In the genomic region with DNA sequence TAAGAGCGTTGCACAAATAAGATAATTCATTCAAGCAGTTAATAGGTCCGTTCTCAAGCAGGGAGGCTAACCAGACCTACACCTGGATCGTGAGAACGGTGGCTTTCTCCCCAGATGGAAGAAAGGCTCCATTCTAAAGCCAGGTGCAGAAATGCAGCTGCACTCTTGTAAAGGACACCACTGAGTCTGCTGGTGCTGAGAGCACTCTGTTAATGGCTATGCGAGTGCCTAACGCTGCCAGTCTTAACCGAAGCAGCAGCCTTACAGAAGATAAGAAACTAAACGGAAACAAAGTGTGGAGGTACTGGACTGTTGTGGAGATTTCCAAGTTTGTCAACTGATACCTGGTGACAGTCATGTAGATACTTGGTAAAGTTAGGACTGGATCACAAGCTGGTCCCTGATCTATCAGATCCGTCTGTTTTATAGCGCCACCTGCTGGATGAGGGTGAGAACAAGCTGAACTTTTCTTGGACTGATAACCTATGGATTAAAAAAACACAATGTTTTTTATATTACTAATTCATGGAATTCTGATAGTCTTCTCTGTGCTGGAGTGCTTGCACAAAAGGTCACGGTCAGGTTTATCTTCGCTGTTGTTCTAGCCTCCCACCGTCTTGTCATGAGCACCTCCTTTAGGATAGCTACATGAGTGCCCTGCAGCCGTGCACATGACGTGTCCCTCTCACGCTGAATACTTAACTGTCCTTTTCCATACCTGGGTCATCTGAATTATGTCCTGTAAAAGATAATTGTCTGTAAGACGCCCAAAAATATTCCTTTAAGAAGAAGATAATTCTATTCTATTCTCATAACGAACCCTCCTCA, we compare ENCODE assay signal across 8 mouse cellular contexts. TPM values are rescaled to one million over a fixed set of nuclear protein-coding genes. Genes with fewer than 3 reads are reported as not detected.
DNase-seq lines count a peak whose midpoint lies in the region; ATAC-seq and TF ChIP-seq lines count a peak whose summit lies in the region.

No protein-coding gene starts in this region.

- H3K36me3 ChIP-seq in heart, embryonic 13.5 days, result no peaks in the 10 kb centered on the region
- H3K36me3 ChIP-seq in kidney, postnatal 0 days (ENCODE audit: insufficient read depth, low read length), result no peaks in the 10 kb centered on the region
- H3K36me3 ChIP-seq in limb, embryonic 15.5 days, result no peaks in the 10 kb centered on the region
- no peaks in the 10 kb centered on the region for H3K36me3 ChIP-seq in neural tube, embryonic 13.5 days
- H3K36me3 ChIP-seq in testis, adult 2 months (ENCODE audit: control insufficient read depth, insufficient read depth, low read length), result no peaks in the 10 kb centered on the region

- H3K9me3 ChIP-seq in heart, embryonic 13.5 days, result no peaks in the 10 kb centered on the region
- no peaks in the 10 kb centered on the region for H3K9me3 ChIP-seq in kidney, postnatal 0 days (replicated peaks; ENCODE audit: low read length)
- H3K9me3 ChIP-seq in limb, embryonic 15.5 days, result no peaks in the 10 kb centered on the region
- H3K9me3 ChIP-seq in neural tube, embryonic 13.5 days, result no peaks in the 10 kb centered on the region

- 48% methylated on average over 18 of the region's 18 CpGs for WGBS in heart, embryonic 13.5 days
- 49% methylated on average over 18 of the region's 18 CpGs for WGBS in kidney, postnatal 0 days
- WGBS in limb, embryonic 15.5 days, result 41% methylated on average over 18 of the region's 18 CpGs
- WGBS in neural tube, embryonic 13.5 days, result 65% methylated on average over 18 of the region's 18 CpGs

- H3K4me2 ChIP-seq in heart, embryonic 13.5 days, result 0 out of 2 replicates have a peak overlapping the region, but pooled peaks have one; percentile 18
- peak overlapping the region; percentile 18; the same call in 1 of the 2 replicates for H3K4me2 ChIP-seq in kidney, postnatal 0 days (ENCODE audit: low read length)
- no peak overlapping the region for H3K4me2 ChIP-seq in limb, embryonic 15.5 days
- no peak overlapping the region for H3K4me2 ChIP-seq in neural tube, embryonic 13.5 days

- peaks cover 26% of the 10 kb centered on the region for H3K4me1 ChIP-seq in heart, embryonic 13.5 days
- H3K4me1 ChIP-seq in kidney, postnatal 0 days (replicated peaks; ENCODE audit: insufficient read depth, low read length), result 0 out of 2 replicates have a peak, but pooled peaks cover 4% of the 10 kb centered on the region
- H3K4me1 ChIP-seq in limb, embryonic 15.5 days, result peaks cover 30% of the 10 kb centered on the region
- H3K4me1 ChIP-seq in neural tube, embryonic 13.5 days (replicated peaks), result no peaks in the 10 kb centered on the region
- H3K4me1 ChIP-seq in testis, adult 2 months (ENCODE audit: control insufficient read depth, insufficient read depth, low read length), result no peaks in the 10 kb centered on the region; the same call in 1 of the 2 replicates

- no peak overlapping the region for H3K9ac ChIP-seq in heart, embryonic 13.5 days
- no peak overlapping the region for H3K9ac ChIP-seq in kidney, postnatal 0 days (ENCODE audit: low read depth, low read length)
- H3K9ac ChIP-seq in limb, embryonic 15.5 days, result no peak overlapping the region
- H3K9ac ChIP-seq in neural tube, embryonic 13.5 days, result no peak overlapping the region

- 0 out of 2 replicates have a peak, but pooled peaks have one; percentile 19 for ATAC-seq in heart, embryonic 13.5 days (ENCODE audit: extremely low read depth, insufficient number of reproducible peaks, low FRiP score, low TSS enrichment)
- 0 out of 2 replicates have a peak, but pooled peaks have one; percentile 37 for ATAC-seq in kidney, postnatal 0 days (replicated peaks; ENCODE audit: low FRiP score, low read depth)
- ATAC-seq in limb, embryonic 15.5 days (ENCODE audit: insufficient number of reproducible peaks, low FRiP score, low TSS enrichment, low read depth), result no peak
- peak; percentile 74; the same call in 1 of the 2 replicates for ATAC-seq in neural tube, embryonic 13.5 days (ENCODE audit: low read depth)

- TF ChIP-seq POLR2A in testis, adult 2 months (IDR thresholded peaks at IDR 0.05; ENCODE audit: control insufficient read depth, low read depth, low read length), result no peak

- peak; percentile 83 for DNase-seq in 3T3-L1 (ENCODE audit: low read depth, low spot score)
- DNase-seq in adrenal gland, adult 18-20 months (ENCODE audit: low spot score in 2 of 2), result peak; percentile 71 to 72
- peak; percentile 88 for DNase-seq in embryo, embryonic 11 days
- DNase-seq in kidney, postnatal 0 days (ENCODE audit: low spot score), result peak; percentile 87

- H3K27ac ChIP-seq in heart, embryonic 13.5 days (replicated peaks), result peak overlapping the region; percentile 32; the same call in 1 of the 2 replicates
- H3K27ac ChIP-seq in kidney, postnatal 0 days, result peak overlapping the region; percentile 10; the same call in 1 of the 2 replicates
- H3K27ac ChIP-seq in limb, embryonic 15.5 days, result peak overlapping the region; percentile 73
- no peak overlapping the region for H3K27ac ChIP-seq in neural tube, embryonic 13.5 days (replicated peaks)
- no peak overlapping the region for H3K27ac ChIP-seq in testis, adult 2 months (ENCODE audit: control insufficient read depth, insufficient read depth, low read depth, low read length)

- H3K27me3 ChIP-seq in heart, embryonic 13.5 days (replicated peaks), result no peaks in the 10 kb centered on the region
- no peaks in the 10 kb centered on the region for H3K27me3 ChIP-seq in kidney, postnatal 0 days (ENCODE audit: insufficient read depth, low read length)
- no peaks in the 10 kb centered on the region for H3K27me3 ChIP-seq in limb, embryonic 15.5 days
- H3K27me3 ChIP-seq in neural tube, embryonic 13.5 days, result no peaks in the 10 kb centered on the region
- no peaks in the 10 kb centered on the region for H3K27me3 ChIP-seq in testis, adult 2 months (ENCODE audit: control insufficient read depth, insufficient read depth, low read length)

- TF ChIP-seq CTCF in kidney, postnatal 0 days (IDR thresholded peaks at IDR 0.05; ENCODE audit: low read depth), result peak; percentile 85
- TF ChIP-seq CTCF in testis, adult 2 months (IDR thresholded peaks at IDR 0.05; ENCODE audit: control insufficient read depth, insufficient read depth, insufficient replicate concordance, low read depth, low read length), result peak; percentile 22; the same call in 1 of the 2 replicates

- H3K4me3 ChIP-seq in heart, embryonic 13.5 days, result no peak overlapping the region
- no peak overlapping the region for H3K4me3 ChIP-seq in kidney, postnatal 0 days (replicated peaks; ENCODE audit: low read depth, low read length)
- no peak overlapping the region for H3K4me3 ChIP-seq in limb, embryonic 15.5 days
- no peak overlapping the region for H3K4me3 ChIP-seq in neural tube, embryonic 13.5 days
- no peak overlapping the region for H3K4me3 ChIP-seq in testis, adult 2 months (ENCODE audit: control insufficient read depth, low read depth, low read length)

RNA-seq across cellular contexts. Expression of a gene that starts 45.7 kb away (rescaled TPM):
- 10 to 100 TPM; 21.3 to 32.1 TPM for total RNA-seq in adrenal gland, adult 18-20 months (2021)
- 19.3 and 21.0 TPM in 2 replicates for polyA plus RNA-seq in heart, embryonic 13.5 days (2015; fragmentation: Nextera tagmentation; extraction: Ambion mirVana)
- 30.4 and 32.5 TPM in 2 replicates for polyA plus RNA-seq in kidney, postnatal 0 days (2015; fragmentation: Nextera tagmentation; extraction: Ambion mirVana)
- 46.3 and 46.8 TPM in 2 replicates for polyA plus RNA-seq in limb, embryonic 15.5 days (2015; fragmentation: Nextera tagmentation; extraction: Ambion mirVana)
- 4.2 and 4.7 TPM in 2 replicates for polyA plus RNA-seq in neural tube, embryonic 13.5 days (2015; fragmentation: Nextera tagmentation; extraction: Ambion mirVana)
- polyA plus RNA-seq in testis, adult 2 months (2012; rRNA removed), result 1.2 and 1.4 TPM in 2 replicates

Comparison
In these comparisons a context has a peak if more than half of its experiments do, and no peak if none do; other contexts are left out.
1. H3K27ac ChIP-seq: peak in heart, embryonic 13.5 days (single experiment), kidney, postnatal 0 days (single experiment) and limb, embryonic 15.5 days (single experiment); none in neural tube, embryonic 13.5 days (single experiment) and testis, adult 2 months (single experiment).
2. H3K4me2 ChIP-seq: peak in heart, embryonic 13.5 days (single experiment) and kidney, postnatal 0 days (single experiment); none in limb, embryonic 15.5 days (single experiment) and neural tube, embryonic 13.5 days (single experiment).
3. Peak in every context shown above with its lines, with median percentiles within 50 percentile points of each other: DNase-seq.